Mouse (Mus musculus) limb, embryonic 14.5 days (tissue): ENCODE results near the gene Lman2. TPM values are rescaled to one million over a fixed set of nuclear protein-coding genes. Genes with fewer than 3 reads are reported as not detected.

ENCODE experiments used
- ATAC-seq: fragments of 200-750 bp; cut with Nextera tagmentation; 2 replicates; pipeline ENCODE4 v1.8.0; 2017; ENCODE audit warnings: low read depth, moderate number of reproducible peaks, moderate TSS enrichment; ENCODE audit not compliant: low FRiP score
- DNase-seq: peaks from one replicate; pipeline ENCODE4 v3.0.0-alpha.2; 2015; ENCODE audit warnings: low spot score
- H3K27ac ChIP-seq: fragments of 300-500 bp; sonication (generic); replicated peaks from 2 replicates; pipeline ENCODE4 v1.5.1; 2014; ENCODE audit warnings: low read depth, mild to moderate bottlenecking, low read length, moderate library complexity, mixed read lengths
- H3K27me3 ChIP-seq: fragments of 300-500 bp; sonication (generic); 2 replicates; pipeline ENCODE4 v1.6.1; 2014; ENCODE audit warnings: low read length, mixed read lengths; ENCODE audit not compliant: control insufficient read depth, insufficient read depth
- H3K36me3 ChIP-seq: fragments of 300-500 bp; sonication (generic); 2 replicates; pipeline ENCODE4 v1.6.1; 2014; ENCODE audit warnings: mild to moderate bottlenecking, low read length, moderate library complexity, mixed read lengths; ENCODE audit not compliant: control insufficient read depth, insufficient read depth
- H3K4me1 ChIP-seq: fragments of 300-500 bp; sonication (generic); 2 replicates; pipeline ENCODE4 v1.6.1; 2014; ENCODE audit warnings: antibody characterized with exemption, low read length, mixed read lengths; ENCODE audit not compliant: control insufficient read depth, insufficient read depth
- H3K4me2 ChIP-seq: fragments of 300-500 bp; sonication (generic); replicated peaks from 2 replicates; pipeline ENCODE4 v1.6.1; 2014; ENCODE audit warnings: low read depth, mild to moderate bottlenecking, low read length, moderate library complexity; ENCODE audit not compliant: severe bottlenecking
- H3K4me3 ChIP-seq: fragments of 300-500 bp; sonication (generic); replicated peaks from 2 replicates; pipeline ENCODE4 v1.5.1; 2014; ENCODE audit warnings: low read length
- H3K9ac ChIP-seq: fragments of 300-500 bp; sonication (generic); 2 replicates; pipeline ENCODE4 v1.6.1; 2014; ENCODE audit warnings: mild to moderate bottlenecking, low read depth, low read length, moderate library complexity; ENCODE audit not compliant: severe bottlenecking
- H3K9me3 ChIP-seq: fragments of 300-500 bp; sonication (generic); 2 replicates; pipeline ENCODE4 v1.6.1; 2016; ENCODE audit warnings: low read length; ENCODE audit not compliant: control insufficient read depth
- POLR2A ChIP-seq: fragments of 200-500 bp; IDR thresholded peaks from 2 replicates; pipeline ENCODE4 v1.8.0; 2012; ENCODE audit warnings: inconsistent platforms, mild to moderate bottlenecking, moderate library complexity, borderline replicate concordance; ENCODE audit not compliant: insufficient read depth, insufficient read length; ENCODE audit errors: extremely low read depth
- WGBS: fragments of 180-500 bp; shearing (Covaris S2); extraction: QIAGEN DNeasy Blood & Tissue Kit; methylation state at CpG from one replicate; pipeline ENCODE4 v1.1.7; 2014; 5-methylcytosine and 5-hydroxymethylcytosine counted together
- polyA plus RNA-seq, 2 experiments: library from polyadenylated mRNA; depleted of rRNA in 1 of 2; stranded (reverse) in 1 of 2; unstranded in 1 of 2; fragments of >200 nt; fragmentation: Nextera tagmentation in 1 of 2; extraction: Ambion mirVana in 1 of 2; gene quantifications; 2 replicates each; pipeline versions ENCODE4 v1.2.1 to v1.2.3; 2012 to 2014

The Lman2 gene
- polyA plus RNA-seq, 2 experiments, result 84.4 to 101 TPM

GRCm38 (mm10) chr13:55346745-55347144 lies 15.8 kb downstream of the Lman2 start:
- Histone ChIP-seq H3K4me1 (no peaks in the 10 kb centered on the region), H3K9ac (no peak overlapping the region; the same call in 1 of the 2 replicates), H3K9me3 (no peaks in the 10 kb centered on the region), H3K4me2 (no peak overlapping the region), H3K27me3 (no peaks in the 10 kb centered on the region), H3K4me3 (no peak overlapping the region), H3K36me3 (peaks cover 77% of the 10 kb centered on the region), H3K27ac (no peak overlapping the region)
- WGBS, result 89% methylated on average over 11 of the region's 11 CpGs
- no peak for ATAC-seq
- DNase-seq, result no peak
- TF ChIP-seq POLR2A, result no peak

GRCm38 (mm10) chr13:55344286-55344685 lies 18.3 kb downstream of the Lman2 start:
- no peaks in the 10 kb centered on the region for H3K4me1 ChIP-seq
- no peak for ATAC-seq
- no peak for TF ChIP-seq POLR2A
- 84% methylated on average over 7 of the region's 7 CpGs for WGBS
- H3K9me3 ChIP-seq, result no peaks in the 10 kb centered on the region
- peaks cover 55% of the 10 kb centered on the region for H3K36me3 ChIP-seq
- no peak overlapping the region for H3K9ac ChIP-seq
- no peak for DNase-seq
- no peak overlapping the region for H3K27ac ChIP-seq
- no peak overlapping the region for H3K4me3 ChIP-seq
- no peaks in the 10 kb centered on the region for H3K27me3 ChIP-seq
- no peak overlapping the region for H3K4me2 ChIP-seq

GRCm38 (mm10) chr13:55342469-55342868 lies 20.1 kb downstream of the Lman2 start:
- no peaks in the 10 kb centered on the region for H3K4me1 ChIP-seq
- H3K27ac ChIP-seq, result no peak overlapping the region
- no peaks in the 10 kb centered on the region for H3K9me3 ChIP-seq
- H3K9ac ChIP-seq, result no peak overlapping the region
- H3K27me3 ChIP-seq, result no peaks in the 10 kb centered on the region
- ATAC-seq, result no peak
- H3K36me3 ChIP-seq, result peaks cover 38% of the 10 kb centered on the region
- H3K4me2 ChIP-seq, result no peak overlapping the region
- TF ChIP-seq POLR2A, result no peak
- no peak overlapping the region for H3K4me3 ChIP-seq
- DNase-seq, result no peak
- 29% methylated on average over 11 of the region's 11 CpGs for WGBS

GRCm38 (mm10) chr13:55339259-55339658 lies 23.3 kb downstream of the Lman2 start:
- DNase-seq (no peak), ATAC-seq (no peak)
- Histone ChIP-seq H3K4me3 (no peak overlapping the region), H3K4me2 (no peak overlapping the region), H3K9ac (no peak overlapping the region), H3K27me3 (no peaks in the 10 kb centered on the region), H3K9me3 (no peaks in the 10 kb centered on the region), H3K27ac (no peak overlapping the region), H3K4me1 (no peaks in the 10 kb centered on the region), H3K36me3 (peaks cover 6% of the 10 kb centered on the region)
- 28% methylated on average over 2 of the region's 2 CpGs for WGBS
- TF ChIP-seq POLR2A, result no peak

- H3K4me1 ChIP-seq, result no peaks in the 10 kb centered on the region
- 65% methylated on average over 12 of the region's 12 CpGs for WGBS
- no peak overlapping the region for H3K4me2 ChIP-seq
- ATAC-seq (no peak), DNase-seq (no peak)
- H3K9ac ChIP-seq, result no peak overlapping the region
- no peaks in the 10 kb centered on the region for H3K9me3 ChIP-seq
- H3K4me3 ChIP-seq, result no peak overlapping the region
- no peaks in the 10 kb centered on the region for H3K27me3 ChIP-seq
- H3K36me3 ChIP-seq, result no peaks in the 10 kb centered on the region
- H3K27ac ChIP-seq, result no peak overlapping the region
- no peak for TF ChIP-seq POLR2A
Observed at GRCm38 (mm10) chr13:55338131-55339054, 24.2 kb downstream of the Lman2 start.
